Mouse (Mus musculus) ovary, adult 18-20 months (tissue): ENCODE results near the gene Acyp1.

Source experiments
- DNase-seq: peaks from one replicate; pipeline ENCODE4 v3.0.0; 2022; ENCODE audit warnings: low spot score, mixed read lengths

Acyp1 gene

GRCm38 (mm10) chr12:85287809-85288485 lies at the start of gene Acyp1:
Gene Acyp1 (minus strand): TSS chr12:85288438.
- no peak for DNase-seq

GRCm38 (mm10) chr12:85337567-85338311 lies 49.5 kb upstream of the Acyp1 start:
- no peak for DNase-seq

DNA sequence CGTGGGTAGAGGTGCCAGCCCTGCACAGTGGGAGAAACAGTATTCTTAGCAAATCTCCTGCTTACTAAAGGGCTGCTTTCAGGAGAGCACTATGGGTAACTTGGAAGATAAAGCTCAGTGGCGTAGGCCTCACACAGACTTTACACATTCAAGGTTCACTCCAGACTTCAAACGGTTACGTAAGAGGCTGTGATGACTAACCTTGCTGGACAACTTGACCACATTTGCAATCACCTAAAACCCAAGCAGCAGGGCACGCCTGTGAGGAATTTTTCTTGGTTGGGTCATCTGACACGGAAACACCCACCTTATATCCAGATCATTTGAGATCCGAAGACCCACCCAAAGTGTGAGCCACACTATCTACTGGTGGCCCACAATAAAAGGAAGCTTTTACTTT lies 41.9 kb upstream of the Acyp1 start:
- DNase-seq = no peak

DNA sequence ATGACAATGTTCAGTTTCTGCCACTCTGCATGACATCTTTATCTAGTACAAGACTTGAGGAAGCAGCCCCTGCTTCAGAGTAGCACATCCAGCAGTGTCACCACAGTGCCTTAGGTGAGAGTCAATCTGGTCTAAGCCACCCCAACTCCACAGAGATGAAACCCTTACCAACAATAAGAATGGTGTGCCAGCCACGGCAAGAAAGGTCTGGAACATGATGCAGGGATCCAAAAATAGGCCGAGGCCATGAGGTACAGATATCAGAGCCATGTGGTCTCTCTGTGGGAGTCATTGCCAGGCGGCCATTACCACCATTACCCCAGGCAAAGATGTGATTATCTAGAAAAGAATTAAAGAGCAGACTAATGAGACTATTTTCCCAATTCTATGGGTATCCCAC lies 20.4 kb upstream of the Acyp1 start:
- no peak for DNase-seq

DNA sequence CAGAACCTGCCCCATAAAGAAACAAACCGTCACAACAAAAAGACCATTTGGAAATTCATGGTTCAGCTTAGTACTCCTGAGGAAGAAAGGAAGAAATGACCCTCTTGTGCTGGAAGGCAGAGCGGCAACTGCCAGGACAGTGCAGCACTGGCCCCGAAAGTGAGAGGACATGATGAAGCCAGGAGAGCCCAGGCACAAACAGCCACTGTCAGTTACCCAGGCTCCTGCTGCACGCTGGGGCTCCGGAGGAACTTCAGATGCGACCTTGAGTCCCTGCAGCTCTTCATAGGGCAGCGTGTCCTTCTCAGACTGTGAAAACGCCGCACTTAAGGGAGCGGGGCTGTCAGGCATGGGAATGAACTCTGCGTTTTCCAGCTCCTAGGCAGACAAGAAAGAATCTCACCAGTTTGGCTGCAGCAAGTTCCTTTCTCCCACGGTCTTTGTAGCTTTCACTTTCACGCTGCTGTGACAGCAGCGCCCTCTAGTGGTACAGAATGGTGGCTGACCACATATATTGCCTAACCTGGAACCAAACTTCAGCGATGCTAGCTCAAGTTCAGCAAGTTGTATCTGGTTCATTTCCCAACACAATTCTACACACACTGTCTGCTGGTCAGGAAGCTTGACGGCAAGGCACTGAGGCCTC lies 17.1 kb upstream of the Acyp1 start:
- peak; percentile 58 for DNase-seq

GRCm38 (mm10) chr12:85304725-85305124 lies 16.5 kb upstream of the Acyp1 start:
- DNase-seq = no peak

DNA sequence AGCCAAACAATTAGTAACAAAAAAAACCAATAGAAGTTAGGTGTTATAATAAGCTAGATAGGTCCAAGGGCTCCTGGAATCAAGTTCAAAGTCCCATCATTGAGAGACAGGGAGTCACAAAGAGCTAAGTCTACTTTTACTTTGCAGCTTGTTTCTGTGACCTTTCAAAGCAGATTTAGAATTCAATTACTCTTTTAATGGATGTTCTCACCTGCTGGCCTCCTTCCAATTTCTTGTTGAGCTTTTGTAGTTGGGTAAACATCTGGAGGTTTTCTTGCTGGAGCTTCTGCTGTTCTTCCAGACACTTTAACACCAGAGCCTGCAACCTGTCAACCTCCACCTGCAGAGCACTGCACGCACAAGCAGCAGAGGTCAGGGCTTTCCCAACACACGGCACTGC lies 15.0 kb upstream of the Acyp1 start:
- DNase-seq = no peak

GRCm38 (mm10) chr12:85298835-85299180 lies 10.6 kb upstream of the Acyp1 start:
- no peak for DNase-seq

- DNase-seq = no peak
These were observed 10.0 kb upstream of the Acyp1 start for GRCm38 (mm10) chr12:85298127-85298834.

GRCm38 (mm10) chr12:85297345-85297997 lies 9.2 kb upstream of the Acyp1 start:
- DNase-seq = no peak

DNA sequence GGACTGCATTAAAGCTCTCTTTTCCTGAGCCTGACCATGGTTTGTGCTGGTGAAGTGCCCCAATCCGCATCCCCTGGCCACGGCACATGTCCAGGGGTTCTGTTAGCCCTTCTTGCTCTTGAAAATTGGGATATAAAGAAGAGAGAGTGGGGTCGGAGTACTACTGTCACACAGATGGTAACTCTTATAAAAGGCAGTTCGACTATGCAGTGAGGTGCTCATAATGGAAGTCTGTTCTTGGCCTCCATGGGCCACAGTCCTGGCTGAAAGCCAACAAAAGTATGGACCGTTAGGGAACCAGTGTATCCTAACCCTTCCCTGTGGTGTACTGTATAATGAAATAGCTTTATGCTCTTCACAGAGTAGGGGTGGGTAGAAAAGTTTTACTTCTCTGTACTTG lies 8.7 kb upstream of the Acyp1 start:
- no peak for DNase-seq

DNA sequence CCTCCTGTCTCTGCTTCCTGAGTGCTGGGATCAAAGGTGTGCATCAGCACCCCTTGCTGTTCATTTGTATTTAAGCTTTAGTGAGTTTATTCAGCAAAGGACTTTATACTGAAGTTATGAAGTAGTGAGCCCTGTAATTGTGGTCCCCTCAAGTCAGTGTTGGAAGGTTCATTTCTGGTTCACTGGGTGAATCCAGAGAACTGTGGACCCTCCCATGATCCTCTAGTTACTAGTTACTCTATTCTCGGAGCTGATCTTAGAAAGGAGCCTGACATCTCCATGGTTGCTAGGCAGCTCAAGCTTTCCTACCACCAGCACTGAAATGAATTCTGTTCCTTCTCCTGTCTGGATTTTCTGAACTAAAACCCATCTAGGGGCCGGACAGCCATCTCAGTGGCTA lies 7.3 kb upstream of the Acyp1 start:
- no peak for DNase-seq

DNA sequence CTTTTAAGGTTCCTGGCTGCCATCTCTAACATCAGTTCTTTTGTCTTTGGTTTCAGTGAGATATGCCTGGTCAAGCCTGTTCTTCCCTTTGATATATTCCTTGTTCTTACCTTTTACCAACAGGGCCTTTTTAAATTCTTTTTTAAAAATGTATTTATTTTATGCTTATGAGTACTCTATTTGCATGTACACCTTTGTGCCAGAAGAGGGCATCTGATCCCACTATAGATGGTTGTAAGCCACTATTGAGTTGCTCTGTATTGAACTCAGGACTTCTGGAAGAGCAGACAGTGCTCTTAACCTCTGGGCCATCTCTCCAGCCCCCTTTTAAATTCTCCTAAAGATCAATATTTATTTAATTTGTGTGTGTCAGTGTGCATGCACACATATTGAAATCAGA lies 4.7 kb upstream of the Acyp1 start:
- DNase-seq = no peak

DNA sequence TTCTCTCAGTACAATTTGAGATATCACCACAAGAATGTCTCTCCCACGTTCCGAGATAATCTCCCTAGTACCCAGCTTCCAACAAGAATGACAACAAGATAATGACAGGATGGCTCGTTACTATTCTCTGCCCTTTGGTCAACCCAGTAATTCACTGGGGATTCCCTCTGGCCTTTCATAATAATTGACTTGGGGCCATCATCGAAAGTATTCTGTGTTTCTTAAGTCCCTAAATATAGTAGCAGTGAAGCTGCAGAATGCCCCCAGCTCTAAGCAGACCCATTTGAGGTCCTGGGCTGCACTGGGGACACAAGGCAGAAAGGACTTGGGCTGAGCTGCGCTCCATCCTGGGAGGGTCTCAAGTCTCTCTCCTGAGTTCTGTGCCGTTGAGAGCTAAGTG lies 4.0 kb upstream of the Acyp1 start:
- no peak for DNase-seq

DNA sequence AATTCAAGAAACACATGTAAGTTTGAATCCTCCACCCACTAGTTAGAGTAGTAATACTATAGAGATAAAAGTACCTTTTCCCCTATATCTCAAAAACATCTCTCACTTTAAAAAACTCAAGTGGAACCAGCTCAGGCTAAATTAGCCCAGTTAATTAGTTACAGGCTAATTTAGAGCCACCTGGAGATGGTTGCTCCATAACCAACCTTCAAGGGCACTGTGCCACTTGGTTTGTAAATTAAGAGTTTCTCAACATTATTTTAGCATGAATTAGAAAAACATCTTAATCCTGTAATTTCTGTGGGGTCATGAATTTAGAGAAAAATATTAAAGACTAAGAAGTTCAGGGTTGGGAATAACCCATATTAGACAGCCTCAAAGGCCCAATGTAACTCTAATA lies 3.3 kb upstream of the Acyp1 start:
- no peak for DNase-seq

GRCm38 (mm10) chr12:85290633-85291032 lies 2.4 kb upstream of the Acyp1 start:
- no peak for DNase-seq

DNA sequence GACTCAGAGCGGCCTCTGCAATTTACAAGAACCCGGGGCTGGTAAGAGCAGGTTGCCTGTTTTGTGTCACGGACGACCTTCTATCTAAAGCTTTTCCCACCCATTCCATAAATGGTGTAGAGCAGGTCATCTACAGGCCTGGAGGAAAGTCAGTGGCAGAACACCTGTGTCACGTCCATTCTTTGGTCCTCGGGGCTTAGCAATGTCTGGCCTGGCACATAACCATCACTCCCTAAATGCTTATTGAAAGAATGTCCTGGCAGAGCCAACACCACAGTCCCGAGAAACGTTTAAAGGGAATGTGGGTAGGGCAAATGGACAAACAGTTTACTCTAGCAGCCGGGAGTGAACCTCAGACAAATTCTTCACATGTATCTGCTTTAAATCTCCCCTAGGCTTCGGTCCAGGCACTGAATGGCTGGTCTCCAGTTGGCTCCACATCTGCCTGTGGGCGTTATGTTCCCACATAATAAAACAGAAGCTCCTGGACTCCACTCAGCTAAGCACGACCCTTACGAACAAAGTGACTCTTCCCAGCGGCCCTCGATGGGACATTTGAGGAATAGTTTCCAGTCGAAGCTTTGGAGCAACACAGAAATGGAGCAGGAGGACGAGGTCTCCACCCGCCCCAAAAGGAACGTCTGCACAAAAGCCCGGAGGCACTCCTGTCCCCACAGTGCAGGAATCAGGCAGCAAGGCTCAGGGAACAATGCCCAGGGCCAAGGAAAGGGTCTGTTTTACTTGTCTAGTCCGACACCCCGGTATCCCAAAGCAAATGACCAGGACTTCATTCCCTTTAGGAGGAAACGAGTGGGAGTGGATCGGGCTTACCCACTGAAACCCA lies 1.1 kb upstream of the Acyp1 start:
- DNase-seq = no peak

- peak; percentile 87 for DNase-seq
These were observed 383 bp upstream of the Acyp1 start, which contains the start of gene Zc2hc1c for GRCm38 (mm10) chr12:85288486-85289156. Gene Zc2hc1c (plus strand): TSS chr12:85288591.

GRCm38 (mm10) chr12:85286941-85287340 lies 1.3 kb downstream of the Acyp1 start:
- DNase-seq = no peak

GRCm38 (mm10) chr12:85284996-85285395 lies 3.2 kb downstream of the Acyp1 start:
- no peak for DNase-seq

- DNase-seq = no peak
These were observed 3.9 kb downstream of the Acyp1 start for GRCm38 (mm10) chr12:85284331-85284730.
